Mouse (Mus musculus): ENCODE results near the gene Metrn.

DNA sequence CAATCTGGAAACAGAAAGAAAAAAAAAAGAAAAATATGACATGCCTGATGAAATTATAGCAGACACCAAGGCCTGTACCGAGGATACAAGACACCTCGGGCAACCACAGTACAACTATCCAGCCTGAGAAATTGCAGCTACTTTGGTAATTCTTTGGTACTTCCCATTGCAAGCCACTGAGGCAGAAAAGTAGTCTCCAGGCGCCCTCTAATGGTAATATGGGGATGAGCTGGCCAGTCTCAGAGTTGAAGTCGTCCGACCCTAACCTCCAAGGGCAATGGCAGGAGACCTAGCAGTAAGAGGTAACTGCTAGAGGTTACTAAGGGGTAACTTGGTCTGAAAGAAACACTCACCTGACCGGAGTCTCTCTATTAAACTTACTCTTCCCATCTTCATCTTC is 4.1 kb upstream of the Metrn start:
- no peak for TF ChIP-seq EP300 (IDR thresholded peaks at IDR 0.05; ENCODE audit: insufficient read depth, low read depth, low read length)
- TF ChIP-seq POLR2A (IDR thresholded peaks at IDR 0.05; ENCODE audit: insufficient read depth, low read length) = no peak

Measured in ES-Bruce4 (cell line).